Mouse (Mus musculus) bone marrow, adult 2 months (tissue): ENCODE results near the gene Pacrg.

Experiments
- CTCF ChIP-seq: fragments of 200-500 bp; IDR thresholded peaks from 2 replicates; pipeline ENCODE4 v1.5.1; 2011; ENCODE audit warnings: low read length, control low read depth; ENCODE audit not compliant: control insufficient read depth, insufficient read depth
- POLR2A ChIP-seq: fragments of 200-500 bp; IDR thresholded peaks from 2 replicates; pipeline ENCODE4 v1.6.1; 2011; ENCODE audit warnings: low read depth, mild to moderate bottlenecking, control low read depth, low read length, borderline replicate concordance; ENCODE audit not compliant: control insufficient read depth

GRCm38 (mm10) chr17:10784401-10784920 is 55.6 kb downstream of the Pacrg start:
- TF ChIP-seq POLR2A (no peak), CTCF (no peak)
